Mouse (Mus musculus): ENCODE results near the gene Camp. TPM values are rescaled to one million over a fixed set of nuclear protein-coding genes. Genes with fewer than 3 reads are reported as not detected.
A peak's percentile ranks its signal among the peaks of the same experiment; 100 is the strongest.

The Camp gene
- 2.0 and 3.7 TPM in 2 replicates for polyA plus RNA-seq (2015; fragmentation: Nextera tagmentation; extraction: Ambion mirVana)

DNA sequence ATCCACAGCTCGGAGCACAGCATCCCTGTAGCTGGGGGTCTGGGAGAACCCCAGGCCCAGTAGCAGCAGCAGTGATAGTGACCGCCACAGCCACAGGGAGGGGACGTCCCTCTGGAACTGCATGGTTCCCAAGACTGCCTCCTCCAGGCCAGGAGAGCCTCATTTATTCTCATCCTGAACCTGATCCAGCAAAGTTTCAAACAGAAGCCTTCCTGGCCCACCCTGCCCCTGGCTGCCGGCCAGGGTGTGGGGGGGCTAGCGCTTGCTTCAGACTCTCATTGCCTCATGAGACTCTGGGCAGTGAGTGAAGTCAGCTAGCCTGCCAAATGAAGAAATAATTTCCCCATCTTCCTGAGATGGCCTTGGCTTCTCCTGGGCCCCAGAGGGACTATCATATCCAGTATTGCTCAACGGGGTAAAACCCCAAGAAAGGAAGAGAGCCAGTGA is at the start of gene Camp:
Gene Camp (minus strand): TSS at position 306 of the 447 bp plus-strand sequence.
- Histone ChIP-seq H3K9ac (no peak within 1 kb of the TSS), H3K36me3 (no peaks in the 10 kb centered on the region), H3K4me1 (replicated peaks) (0 out of 2 replicates have a peak, but pooled peaks cover 3% of the 10 kb centered on the region), H3K4me2 (no peak within 1 kb of the TSS), H3K9me3 (replicated peaks) (no peaks in the 10 kb centered on the region), H3K4me3 (no peak within 1 kb of the TSS), H3K27me3 (no peaks in the 10 kb centered on the region), H3K27ac (no peak within 1 kb of the TSS)
- 43% methylated on average over 6 of the region's 6 CpGs for WGBS
- 0 out of 2 replicates have a peak, but pooled peaks have one; percentile 39 for ATAC-seq (replicated peaks; ENCODE audit: insufficient number of reproducible peaks, insufficient read depth, low FRiP score, low read depth)

DNA sequence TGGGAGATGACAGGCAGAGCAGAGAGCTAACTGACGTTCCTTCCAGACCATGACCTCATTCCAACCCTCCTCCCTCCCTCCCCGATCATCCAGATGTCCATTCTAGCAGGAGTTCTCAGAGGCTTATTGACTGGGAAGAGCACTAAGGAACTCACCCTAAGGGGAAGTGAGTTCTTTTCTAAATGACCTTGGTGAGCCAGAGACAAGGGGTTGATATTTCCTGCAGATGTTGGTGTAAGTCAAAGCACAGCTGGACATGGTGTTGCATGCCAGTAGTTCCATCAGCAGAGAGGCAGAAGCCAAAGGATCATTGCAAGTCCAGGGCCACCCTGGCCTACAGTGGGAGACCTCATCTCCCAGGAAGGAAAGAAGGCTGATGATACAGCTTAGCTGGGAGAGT is 48.6 kb upstream of the Camp start:
- peaks cover 10% of the 10 kb centered on the region; the same call in 1 of the 2 replicates for H3K36me3 ChIP-seq
- H3K27ac ChIP-seq: no peak overlapping the region
- no peak overlapping the region for H3K4me2 ChIP-seq
- no peak overlapping the region for H3K4me3 ChIP-seq
- WGBS: 20% methylated on average over 2 of the region's 2 CpGs
- no peaks in the 10 kb centered on the region for H3K27me3 ChIP-seq
- no peak for ATAC-seq (replicated peaks; ENCODE audit: insufficient number of reproducible peaks, insufficient read depth, low FRiP score, low read depth)
- peaks cover 19% of the 10 kb centered on the region for H3K4me1 ChIP-seq (replicated peaks)
- no peak overlapping the region for H3K9ac ChIP-seq
- H3K9me3 ChIP-seq (replicated peaks): no peaks in the 10 kb centered on the region

DNA sequence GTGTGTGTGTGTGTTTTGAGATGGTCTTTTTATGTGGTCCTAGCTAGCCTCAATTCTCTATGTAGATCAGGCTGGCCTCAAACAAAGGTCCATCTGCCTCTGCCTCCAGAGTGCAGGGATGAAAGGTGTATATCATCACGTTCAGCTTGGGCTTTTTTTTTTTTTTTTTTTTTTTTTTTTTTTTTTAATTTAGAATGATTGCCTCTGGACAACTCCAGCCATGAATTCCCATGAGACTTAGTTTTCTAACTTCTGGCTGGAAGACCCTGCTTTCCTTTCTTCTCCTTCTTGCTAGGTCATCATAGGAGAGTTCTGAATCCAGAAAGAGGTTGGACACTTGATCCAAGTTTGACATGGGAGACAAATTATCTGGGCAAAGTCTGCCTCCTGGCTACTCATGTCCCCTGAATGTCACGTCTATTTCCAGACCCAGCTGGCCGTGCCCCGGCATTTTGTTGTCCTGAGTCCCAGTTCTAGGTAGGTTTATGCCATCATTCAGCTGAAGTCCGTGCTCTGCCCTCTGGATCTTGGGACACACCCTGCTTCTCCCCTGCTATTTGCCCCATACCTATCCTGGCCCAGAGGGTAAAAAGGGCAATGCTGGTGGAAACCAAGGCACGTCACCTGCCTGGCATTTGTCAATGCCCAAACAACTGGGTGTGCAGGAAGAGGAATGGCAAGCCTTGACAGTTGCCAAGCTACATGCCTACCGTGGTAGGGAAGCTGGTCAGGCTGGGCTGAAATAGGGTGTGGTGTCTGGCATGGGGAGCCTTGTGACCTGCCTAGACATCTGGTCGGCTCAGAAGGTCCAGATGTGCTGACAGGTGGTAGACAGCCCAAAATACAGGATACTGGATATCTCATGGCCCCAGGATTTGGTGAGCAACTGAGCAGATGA is 47.1 kb upstream of the Camp start:
- ATAC-seq (replicated peaks; ENCODE audit: insufficient number of reproducible peaks, insufficient read depth, low FRiP score, low read depth): no peak
- Histone ChIP-seq H3K9me3 (replicated peaks) (no peaks in the 10 kb centered on the region), H3K27me3 (no peaks in the 10 kb centered on the region), H3K9ac (no peak overlapping the region), H3K4me3 (no peak overlapping the region), H3K4me1 (replicated peaks) (peaks cover 22% of the 10 kb centered on the region), H3K27ac (no peak overlapping the region), H3K36me3 (peaks cover 23% of the 10 kb centered on the region), H3K4me2 (no peak overlapping the region)
- WGBS: 68% methylated on average over 8 of the region's 8 CpGs

GRCm38 (mm10) chr9:109895593-109895992 is 46.2 kb upstream of the Camp start:
- 81% methylated on average over 6 of the region's 6 CpGs for WGBS
- H3K4me1 ChIP-seq (replicated peaks): peaks cover 21% of the 10 kb centered on the region
- no peaks in the 10 kb centered on the region for H3K27me3 ChIP-seq
- no peak overlapping the region for H3K9ac ChIP-seq
- H3K4me3 ChIP-seq: no peak overlapping the region
- H3K36me3 ChIP-seq: peaks cover 33% of the 10 kb centered on the region
- no peak overlapping the region for H3K4me2 ChIP-seq
- ATAC-seq (replicated peaks; ENCODE audit: insufficient number of reproducible peaks, insufficient read depth, low FRiP score, low read depth): no peak
- peak overlapping the region; percentile 46; the same call in 1 of the 2 replicates for H3K27ac ChIP-seq
- no peaks in the 10 kb centered on the region for H3K9me3 ChIP-seq (replicated peaks)

- H3K4me3 ChIP-seq: no peak overlapping the region
- H3K36me3 ChIP-seq: peaks cover 43% of the 10 kb centered on the region
- H3K9ac ChIP-seq: no peak overlapping the region; the same call in 1 of the 2 replicates
- no peaks in the 10 kb centered on the region for H3K27me3 ChIP-seq
- peak; percentile 85 for ATAC-seq (replicated peaks; ENCODE audit: insufficient number of reproducible peaks, insufficient read depth, low FRiP score, low read depth)
- no peak overlapping the region for H3K4me2 ChIP-seq
- H3K4me1 ChIP-seq (replicated peaks): peaks cover 16% of the 10 kb centered on the region
- peak overlapping the region; percentile 56 for H3K27ac ChIP-seq
- no peaks in the 10 kb centered on the region for H3K9me3 ChIP-seq (replicated peaks)
- 34% methylated on average over 6 of the region's 6 CpGs for WGBS
Observed at GRCm38 (mm10) chr9:109894413-109895090, 45.1 kb upstream of the Camp start.

DNA sequence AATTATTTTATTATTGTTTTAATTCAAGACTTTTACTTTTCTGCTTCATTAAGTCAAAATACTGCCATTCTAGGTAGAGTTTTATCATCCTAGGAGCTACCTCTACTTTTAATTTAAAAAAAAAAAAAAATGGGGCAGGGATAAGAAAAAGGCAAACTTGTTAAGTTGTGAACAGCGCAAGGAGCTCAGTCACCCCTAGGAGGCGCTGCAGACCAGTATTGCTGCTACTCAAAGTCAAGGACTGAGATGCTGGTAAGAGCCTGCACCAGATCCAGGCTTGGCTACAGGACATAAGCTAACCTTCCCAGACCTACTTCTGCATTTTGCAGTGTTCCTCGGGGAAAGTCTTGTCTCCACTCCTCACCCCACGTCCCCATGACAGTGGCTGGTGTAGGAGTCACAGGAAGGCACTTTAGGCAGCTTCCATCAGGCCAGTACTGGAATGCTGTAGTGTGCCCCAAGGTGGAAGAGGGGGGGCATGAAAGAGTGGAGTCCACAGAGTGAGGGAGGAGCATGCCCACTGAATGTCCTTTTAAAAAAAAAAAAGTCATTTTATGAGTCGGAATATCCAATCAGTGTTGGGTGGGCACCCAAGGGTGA is 43.3 kb upstream of the Camp start:
- no peak overlapping the region for H3K9ac ChIP-seq
- peaks cover 61% of the 10 kb centered on the region for H3K36me3 ChIP-seq
- no peak overlapping the region for H3K4me3 ChIP-seq
- ATAC-seq (replicated peaks; ENCODE audit: insufficient number of reproducible peaks, insufficient read depth, low FRiP score, low read depth): no peak
- H3K4me2 ChIP-seq: no peak overlapping the region
- no peak overlapping the region for H3K27ac ChIP-seq
- H3K27me3 ChIP-seq: no peaks in the 10 kb centered on the region
- H3K4me1 ChIP-seq (replicated peaks): peaks cover 13% of the 10 kb centered on the region
- WGBS: 58% methylated on average over 5 of the region's 5 CpGs
- H3K9me3 ChIP-seq (replicated peaks): no peaks in the 10 kb centered on the region

GRCm38 (mm10) chr9:109891501-109891900 is 42.1 kb upstream of the Camp start:
- peaks cover 72% of the 10 kb centered on the region for H3K36me3 ChIP-seq
- H3K27ac ChIP-seq: no peak overlapping the region
- peaks cover 13% of the 10 kb centered on the region for H3K4me1 ChIP-seq (replicated peaks)
- no peak overlapping the region for H3K4me2 ChIP-seq
- H3K4me3 ChIP-seq: no peak overlapping the region
- no peaks in the 10 kb centered on the region for H3K27me3 ChIP-seq
- no peaks in the 10 kb centered on the region for H3K9me3 ChIP-seq (replicated peaks)
- 81% methylated on average over 8 of the region's 8 CpGs for WGBS
- no peak overlapping the region for H3K9ac ChIP-seq
- no peak for ATAC-seq (replicated peaks; ENCODE audit: insufficient number of reproducible peaks, insufficient read depth, low FRiP score, low read depth)

GRCm38 (mm10) chr9:109887321-109887720 is 37.9 kb upstream of the Camp start:
- Histone ChIP-seq H3K9ac (no peak overlapping the region), H3K9me3 (replicated peaks) (no peaks in the 10 kb centered on the region), H3K27me3 (no peaks in the 10 kb centered on the region), H3K4me2 (no peak overlapping the region), H3K4me1 (replicated peaks) (no peaks in the 10 kb centered on the region), H3K27ac (no peak overlapping the region), H3K4me3 (no peak overlapping the region), H3K36me3 (peaks cover 96% of the 10 kb centered on the region)
- ATAC-seq (replicated peaks; ENCODE audit: insufficient number of reproducible peaks, insufficient read depth, low FRiP score, low read depth): no peak
- 86% methylated on average over 5 of the region's 5 CpGs for WGBS

GRCm38 (mm10) chr9:109886259-109886658 is 36.8 kb upstream of the Camp start:
- Histone ChIP-seq H3K9me3 (replicated peaks) (no peaks in the 10 kb centered on the region), H3K4me3 (no peak overlapping the region), H3K27ac (no peak overlapping the region), H3K27me3 (no peaks in the 10 kb centered on the region), H3K4me2 (no peak overlapping the region), H3K36me3 (peaks cover 91% of the 10 kb centered on the region), H3K4me1 (replicated peaks) (no peaks in the 10 kb centered on the region), H3K9ac (no peak overlapping the region)
- ATAC-seq (replicated peaks; ENCODE audit: insufficient number of reproducible peaks, insufficient read depth, low FRiP score, low read depth): no peak
- WGBS: 66% methylated on average over 4 of the region's 4 CpGs

GRCm38 (mm10) chr9:109879305-109879704 is 29.9 kb upstream of the Camp start:
- ATAC-seq (replicated peaks; ENCODE audit: insufficient number of reproducible peaks, insufficient read depth, low FRiP score, low read depth): no peak
- Histone ChIP-seq H3K4me2 (no peak overlapping the region), H3K9me3 (replicated peaks) (no peaks in the 10 kb centered on the region), H3K4me3 (no peak overlapping the region), H3K36me3 (peaks cover 53% of the 10 kb centered on the region), H3K4me1 (replicated peaks) (peaks cover 14% of the 10 kb centered on the region), H3K9ac (no peak overlapping the region), H3K27me3 (no peaks in the 10 kb centered on the region), H3K27ac (no peak overlapping the region)
- WGBS: 96% methylated on average over 1 of the region's 1 CpGs

DNA sequence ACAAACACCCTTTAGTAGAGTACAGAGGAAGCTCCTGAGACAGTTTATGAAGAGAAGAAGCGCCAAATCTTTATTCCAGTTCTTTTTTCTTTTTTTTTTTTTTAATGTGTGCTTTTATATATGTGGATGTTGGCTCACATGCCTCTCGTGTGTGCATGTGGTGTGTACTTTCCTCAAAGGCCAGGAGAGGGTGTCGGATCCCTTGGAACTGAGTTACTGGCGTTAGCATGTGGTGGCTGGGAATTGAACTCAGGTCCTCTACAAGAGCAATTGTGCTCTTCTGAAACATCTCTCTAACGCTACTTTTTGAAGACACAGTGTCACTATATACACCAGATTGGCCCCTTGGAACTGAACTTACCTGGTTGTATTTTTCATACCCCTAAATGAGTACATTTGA is 28.2 kb upstream of the Camp start:
- WGBS: 81% methylated on average over 5 of the region's 5 CpGs

More for the DNA sequence above, 28.2 kb upstream of the Camp start:
- no peak overlapping the region for H3K27ac ChIP-seq
- peaks cover 14% of the 10 kb centered on the region for H3K4me1 ChIP-seq (replicated peaks)
- no peak overlapping the region for H3K9ac ChIP-seq
- H3K27me3 ChIP-seq: no peaks in the 10 kb centered on the region
- peak overlapping the region; percentile 77 for H3K4me3 ChIP-seq
- H3K9me3 ChIP-seq (replicated peaks): no peaks in the 10 kb centered on the region
- ATAC-seq (replicated peaks; ENCODE audit: insufficient number of reproducible peaks, insufficient read depth, low FRiP score, low read depth): no peak
- peaks cover 39% of the 10 kb centered on the region for H3K36me3 ChIP-seq
- peak overlapping the region; percentile 66 for H3K4me2 ChIP-seq

All from heart, embryonic 15.5 days (tissue).